Mouse (Mus musculus): ENCODE results near the gene Spsb4. TPM values are rescaled to one million over a fixed set of nuclear protein-coding genes. Genes with fewer than 3 reads are reported as not detected.

The Spsb4 gene
- polyA plus RNA-seq, 1 experiment: 0.05 TPM

GRCm38 (mm10) chr9:96981836-96982235, 36.8 kb downstream of the Spsb4 start:
- Histone ChIP-seq H3K4me3 (ENCODE audit: extremely low read depth, insufficient read depth, insufficient read length) (no peak overlapping the region), H3K36me3 (ENCODE audit: control insufficient read depth, insufficient read depth, low read length) (no peaks in the 10 kb centered on the region), H3K27ac (ENCODE audit: insufficient read depth, low read length) (no peak overlapping the region), H3K27me3 (ENCODE audit: control insufficient read depth, insufficient read depth, low read length) (no peaks in the 10 kb centered on the region), H3K4me1 (ENCODE audit: control insufficient read depth, insufficient read depth, insufficient read length) (no peaks in the 10 kb centered on the region)
- DNase-seq (ENCODE audit: low read depth in 1 of 2, low spot score in 2 of 2): no peak
- 94% methylated on average over 5 of the region's 5 CpGs for WGBS
- TF ChIP-seq CTCF (IDR thresholded peaks at IDR 0.05; ENCODE audit: extremely low read depth, insufficient read depth, insufficient read length, insufficient replicate concordance) (no peak), POLR2A (IDR thresholded peaks at IDR 0.05; ENCODE audit: low read depth, low read length) (no peak)

- no peaks in the 10 kb centered on the region for H3K27me3 ChIP-seq (ENCODE audit: control insufficient read depth, insufficient read depth, low read length)
- no peak for DNase-seq (ENCODE audit: low read depth in 1 of 2, low spot score in 2 of 2)
- no peak for TF ChIP-seq POLR2A (IDR thresholded peaks at IDR 0.05; ENCODE audit: low read depth, low read length)
- no peak for TF ChIP-seq CTCF (IDR thresholded peaks at IDR 0.05; ENCODE audit: extremely low read depth, insufficient read depth, insufficient read length, insufficient replicate concordance)
- no peak overlapping the region for H3K4me3 ChIP-seq (ENCODE audit: extremely low read depth, insufficient read depth, insufficient read length)
- no peaks in the 10 kb centered on the region for H3K36me3 ChIP-seq (ENCODE audit: control insufficient read depth, insufficient read depth, low read length)
- no peak overlapping the region for H3K27ac ChIP-seq (ENCODE audit: insufficient read depth, low read length)
- WGBS: 44% methylated on average over 9 of the region's 9 CpGs
- H3K4me1 ChIP-seq (ENCODE audit: control insufficient read depth, insufficient read depth, insufficient read length): no peaks in the 10 kb centered on the region
These were observed 37.5 kb downstream of the Spsb4 start for GRCm38 (mm10) chr9:96981121-96981520.

- no peak for DNase-seq (ENCODE audit: low read depth in 1 of 2, low spot score in 2 of 2)
- WGBS: 78% methylated on average over 10 of the region's 10 CpGs
- no peak for TF ChIP-seq POLR2A (IDR thresholded peaks at IDR 0.05; ENCODE audit: low read depth, low read length)
- no peak for TF ChIP-seq CTCF (IDR thresholded peaks at IDR 0.05; ENCODE audit: extremely low read depth, insufficient read depth, insufficient read length, insufficient replicate concordance)
- no peaks in the 10 kb centered on the region for H3K36me3 ChIP-seq (ENCODE audit: control insufficient read depth, insufficient read depth, low read length)
- no peaks in the 10 kb centered on the region for H3K27me3 ChIP-seq (ENCODE audit: control insufficient read depth, insufficient read depth, low read length)
- H3K4me3 ChIP-seq (ENCODE audit: extremely low read depth, insufficient read depth, insufficient read length): no peak overlapping the region
- H3K27ac ChIP-seq (ENCODE audit: insufficient read depth, low read length): no peak overlapping the region
- no peaks in the 10 kb centered on the region for H3K4me1 ChIP-seq (ENCODE audit: control insufficient read depth, insufficient read depth, insufficient read length)
These were observed 38.3 kb downstream of the Spsb4 start for GRCm38 (mm10) chr9:96980037-96980997.

- Histone ChIP-seq H3K36me3 (ENCODE audit: control insufficient read depth, insufficient read depth, low read length) (no peaks in the 10 kb centered on the region), H3K27me3 (ENCODE audit: control insufficient read depth, insufficient read depth, low read length) (no peaks in the 10 kb centered on the region), H3K4me3 (ENCODE audit: extremely low read depth, insufficient read depth, insufficient read length) (no peak overlapping the region), H3K27ac (ENCODE audit: insufficient read depth, low read length) (no peak overlapping the region), H3K4me1 (ENCODE audit: control insufficient read depth, insufficient read depth, insufficient read length) (no peaks in the 10 kb centered on the region)
- DNase-seq (ENCODE audit: low read depth in 1 of 2, low spot score in 2 of 2): no peak
- WGBS: 73% methylated on average over 13 of the region's 13 CpGs
- TF ChIP-seq CTCF (IDR thresholded peaks at IDR 0.05; ENCODE audit: extremely low read depth, insufficient read depth, insufficient read length, insufficient replicate concordance) (no peak), POLR2A (IDR thresholded peaks at IDR 0.05; ENCODE audit: low read depth, low read length) (no peak)
These were observed 39.1 kb downstream of the Spsb4 start for GRCm38 (mm10) chr9:96979417-96980030.

GRCm38 (mm10) chr9:96978147-96978782, 40.4 kb downstream of the Spsb4 start:
- no peak for DNase-seq (ENCODE audit: low read depth in 1 of 2, low spot score in 2 of 2)
- Histone ChIP-seq H3K27me3 (ENCODE audit: control insufficient read depth, insufficient read depth, low read length) (no peaks in the 10 kb centered on the region), H3K27ac (ENCODE audit: insufficient read depth, low read length) (no peak overlapping the region), H3K36me3 (ENCODE audit: control insufficient read depth, insufficient read depth, low read length) (no peaks in the 10 kb centered on the region), H3K4me3 (ENCODE audit: extremely low read depth, insufficient read depth, insufficient read length) (no peak overlapping the region), H3K4me1 (ENCODE audit: control insufficient read depth, insufficient read depth, insufficient read length) (no peaks in the 10 kb centered on the region)
- TF ChIP-seq POLR2A (IDR thresholded peaks at IDR 0.05; ENCODE audit: low read depth, low read length) (no peak), CTCF (IDR thresholded peaks at IDR 0.05; ENCODE audit: extremely low read depth, insufficient read depth, insufficient read length, insufficient replicate concordance) (no peak)
- 87% methylated on average over 10 of the region's 10 CpGs for WGBS

- Histone ChIP-seq H3K27ac (ENCODE audit: insufficient read depth, low read length) (no peak overlapping the region), H3K27me3 (ENCODE audit: control insufficient read depth, insufficient read depth, low read length) (no peaks in the 10 kb centered on the region), H3K36me3 (ENCODE audit: control insufficient read depth, insufficient read depth, low read length) (no peaks in the 10 kb centered on the region), H3K4me1 (ENCODE audit: control insufficient read depth, insufficient read depth, insufficient read length) (no peaks in the 10 kb centered on the region), H3K4me3 (ENCODE audit: extremely low read depth, insufficient read depth, insufficient read length) (no peak overlapping the region)
- WGBS: 76% methylated on average over 13 of the region's 13 CpGs
- TF ChIP-seq POLR2A (IDR thresholded peaks at IDR 0.05; ENCODE audit: low read depth, low read length): no peak
- TF ChIP-seq CTCF (IDR thresholded peaks at IDR 0.05; ENCODE audit: extremely low read depth, insufficient read depth, insufficient read length, insufficient replicate concordance): no peak
- DNase-seq (ENCODE audit: low read depth in 1 of 2, low spot score in 2 of 2): no peak
These were observed 41.1 kb downstream of the Spsb4 start for GRCm38 (mm10) chr9:96977287-96978145.

Data from spleen, adult 2 months (tissue).